Mouse (Mus musculus) left cerebral cortex, adult 2 months (tissue): ENCODE data around the gene Slc6a6. TPM values are rescaled to one million over a fixed set of nuclear protein-coding genes. Genes with fewer than 3 reads are reported as not detected.

Experiments
- DNase-seq, 2 experiments: peaks; one replicate each; pipeline ENCODE4 v3.0.0; 2021 to 2022; ENCODE audit warnings: low spot score in 2 of 2, mixed read lengths in 1 of 2; ENCODE audit errors: extremely low spot score in 1 of 2
- H3K27ac ChIP-seq: fragments of 200-600 bp; 2 replicates; pipeline ENCODE4 v1.8.1; 2022
- H3K4me3 ChIP-seq: fragments of 200-600 bp; 2 replicates; pipeline ENCODE4 v1.8.1; 2022
- CTCF ChIP-seq: fragments of 200-600 bp; IDR thresholded peaks from 2 replicates; pipeline ENCODE4 v1.8.1; 2022; ENCODE audit warnings: antibody characterized with exemption, mild to moderate bottlenecking, moderate library complexity
- intact Hi-C: fragments of 180-260 bp; cut with DNase I; formaldehyde crosslinking; loops from one replicate; pipeline ENCODE4 v1.15.1; 2025
- total RNA-seq, 2 experiments: library from RNA; stranded (reverse); gene quantifications; 2 replicates each; pipeline ENCODE4 v1.2.3; 2021

The Slc6a6 gene
- total RNA-seq, 2 experiments from 2014 or later = 127 to 147 TPM

DNA sequence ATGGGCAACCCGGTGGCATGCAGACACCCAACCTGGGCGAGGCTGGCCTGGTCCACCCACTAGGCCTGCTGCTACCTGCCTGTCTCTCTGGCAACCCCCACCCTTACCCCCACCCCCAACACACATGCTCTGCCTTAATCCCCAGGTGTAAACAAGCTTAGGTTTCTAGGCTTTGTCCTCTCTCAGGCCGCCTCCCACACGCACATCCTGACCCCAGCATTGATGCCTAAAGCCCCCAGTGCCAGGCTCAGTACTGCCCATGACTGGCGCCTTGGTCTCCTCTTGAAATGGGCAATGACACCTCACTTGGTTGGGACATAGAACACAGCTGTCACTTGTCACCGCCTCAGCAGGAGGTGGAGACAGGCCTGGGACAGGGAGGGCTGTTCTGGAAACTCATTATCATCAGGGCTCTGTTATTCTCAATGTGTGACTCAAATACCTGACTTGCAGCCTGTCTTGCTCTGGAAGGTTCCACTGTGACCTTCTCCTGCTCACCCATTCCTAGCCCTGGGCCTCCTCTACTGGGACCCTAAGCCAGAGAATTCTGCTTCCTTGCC is 27.9 kb upstream of the Slc6a6 start:
- intact Hi-C loops = no loop called here
- DNase-seq = no peak

DNA sequence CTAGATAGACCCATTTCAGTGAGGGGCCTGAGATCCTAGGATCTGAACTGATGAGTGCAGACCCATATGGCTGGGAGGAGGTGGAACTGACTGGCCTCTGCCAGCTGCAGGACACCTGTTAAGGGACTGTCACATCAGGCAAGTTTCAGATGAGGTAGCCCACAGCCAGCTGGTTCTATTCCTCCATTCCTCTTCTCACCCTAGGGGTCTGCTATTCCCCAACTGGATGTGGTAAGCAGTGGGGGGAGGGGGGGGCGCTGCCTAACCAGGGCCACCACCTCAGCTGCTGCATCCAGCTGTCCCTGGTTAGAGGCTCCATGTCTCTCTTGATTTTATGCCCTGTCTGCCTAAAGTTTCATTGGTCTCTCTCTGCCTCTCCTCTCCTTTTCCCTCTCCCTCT is 25.6 kb upstream of the Slc6a6 start:
- Histone ChIP-seq H3K4me3 (no peak overlapping the region), H3K27ac (no peak overlapping the region)
- DNase-seq = no peak
- no peak for TF ChIP-seq CTCF
- intact Hi-C loops = no loop called here

More for the DNA sequence above, 27.9 kb upstream of the Slc6a6 start:
- Histone ChIP-seq H3K4me3 (no peak overlapping the region), H3K27ac (no peak overlapping the region)
- TF ChIP-seq CTCF = no peak

DNA sequence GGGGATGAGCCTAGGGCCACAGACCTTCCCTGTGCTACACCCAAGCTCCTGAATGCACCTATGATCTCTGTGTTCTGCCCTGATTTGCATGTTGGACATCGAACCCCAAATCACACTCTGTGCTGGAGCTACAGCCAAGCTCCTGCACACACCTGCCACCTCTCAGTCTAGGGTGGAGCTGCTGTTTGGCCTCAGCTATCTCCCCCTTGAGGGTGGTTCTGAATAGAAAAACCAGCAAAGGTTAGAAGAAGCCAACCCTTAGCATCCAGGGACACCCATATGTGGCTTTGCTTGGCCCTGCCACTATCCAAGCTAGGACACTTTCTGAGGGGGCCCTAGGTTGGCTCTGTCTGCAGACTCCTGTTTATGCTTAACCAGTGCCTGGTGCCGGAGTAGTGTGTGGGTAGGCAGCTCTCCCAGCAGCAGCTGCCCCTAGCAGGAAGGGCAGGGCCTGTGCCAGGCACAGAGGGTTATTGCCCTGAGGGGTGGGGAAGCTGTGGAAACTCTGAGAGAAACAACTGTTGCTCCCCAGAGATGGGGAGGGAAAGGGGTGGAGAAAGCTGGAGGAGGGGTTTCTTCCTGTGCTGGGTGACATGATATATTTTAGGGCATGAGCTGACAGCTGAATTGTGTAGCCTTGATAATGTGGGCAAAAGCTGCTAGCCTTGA is 23.9 kb upstream of the Slc6a6 start:
- intact Hi-C loops = no loop called here
- no peak for DNase-seq
- Histone ChIP-seq H3K27ac (peak overlapping the region; percentile 25; the same call in 1 of the 2 replicates), H3K4me3 (no peak overlapping the region)
- no peak for TF ChIP-seq CTCF

DNA sequence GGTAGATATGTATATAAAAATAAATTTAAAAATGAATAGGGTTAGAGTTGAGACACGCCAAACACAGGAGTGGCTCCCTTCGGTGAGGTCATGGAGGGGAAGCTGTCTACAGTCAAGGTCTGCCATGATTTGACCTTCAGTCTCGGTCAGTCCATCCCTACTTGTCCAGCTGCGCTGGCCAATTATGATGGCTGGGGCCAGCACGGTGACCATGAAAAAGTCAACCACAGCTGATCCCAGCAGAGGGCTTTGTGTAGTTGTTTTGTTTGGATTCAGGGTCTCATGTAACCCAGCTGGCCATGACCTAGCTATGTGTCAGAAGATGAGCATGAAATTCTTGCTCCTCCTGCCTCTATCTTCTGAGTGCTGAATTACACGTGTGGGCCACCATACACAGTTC is 21.6 kb upstream of the Slc6a6 start:
- TF ChIP-seq CTCF = peak; percentile 6
- no peak for DNase-seq
- H3K27ac ChIP-seq = no peak overlapping the region
- no peak overlapping the region for H3K4me3 ChIP-seq
- intact Hi-C loops = no loop called here

DNA sequence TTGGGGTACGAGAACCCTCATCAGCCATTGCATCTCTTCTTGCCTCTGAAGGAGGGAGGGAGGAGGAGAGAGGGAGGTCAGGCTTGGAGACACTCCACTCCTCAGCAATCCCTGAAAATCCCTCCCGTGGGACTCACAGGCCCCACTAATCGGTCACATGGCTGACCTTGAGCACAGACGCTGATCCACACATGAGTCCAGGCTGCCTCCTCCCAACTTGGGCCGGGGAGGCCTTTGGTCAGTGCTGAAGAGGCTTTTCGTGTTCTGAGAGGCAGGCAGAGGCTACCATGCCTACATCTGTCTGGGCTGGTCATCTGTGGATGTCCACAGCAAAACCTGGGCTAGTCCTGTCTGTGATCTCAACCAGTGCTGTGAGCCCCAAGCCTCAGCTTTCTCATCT is 20.2 kb upstream of the Slc6a6 start:
- Histone ChIP-seq H3K27ac (no peak overlapping the region), H3K4me3 (no peak overlapping the region)
- intact Hi-C loops = no loop called here
- no peak for TF ChIP-seq CTCF
- no peak for DNase-seq

DNA sequence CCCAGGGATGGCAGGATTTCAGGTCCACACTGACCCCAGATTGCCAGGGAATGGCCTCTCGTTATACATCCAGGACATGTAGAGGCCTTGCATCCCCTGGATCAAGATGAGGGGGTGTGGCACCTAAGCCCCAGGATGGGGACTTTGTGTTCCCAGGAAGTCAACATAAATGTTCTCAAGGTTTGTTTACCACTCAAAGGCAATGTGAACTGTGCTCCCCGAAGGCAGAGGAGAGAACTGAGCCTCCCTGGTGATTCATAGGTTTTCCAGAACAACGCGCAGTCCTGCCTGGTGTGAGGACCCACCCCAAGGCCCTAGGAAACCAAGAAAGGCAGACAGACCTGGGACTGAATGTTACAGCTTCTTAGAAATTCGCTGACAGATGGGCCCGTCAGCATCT is 18.6 kb upstream of the Slc6a6 start:
- Histone ChIP-seq H3K27ac (no peak overlapping the region), H3K4me3 (no peak overlapping the region)
- DNase-seq = no peak
- no peak for TF ChIP-seq CTCF
- intact Hi-C loops = no loop called here

DNA sequence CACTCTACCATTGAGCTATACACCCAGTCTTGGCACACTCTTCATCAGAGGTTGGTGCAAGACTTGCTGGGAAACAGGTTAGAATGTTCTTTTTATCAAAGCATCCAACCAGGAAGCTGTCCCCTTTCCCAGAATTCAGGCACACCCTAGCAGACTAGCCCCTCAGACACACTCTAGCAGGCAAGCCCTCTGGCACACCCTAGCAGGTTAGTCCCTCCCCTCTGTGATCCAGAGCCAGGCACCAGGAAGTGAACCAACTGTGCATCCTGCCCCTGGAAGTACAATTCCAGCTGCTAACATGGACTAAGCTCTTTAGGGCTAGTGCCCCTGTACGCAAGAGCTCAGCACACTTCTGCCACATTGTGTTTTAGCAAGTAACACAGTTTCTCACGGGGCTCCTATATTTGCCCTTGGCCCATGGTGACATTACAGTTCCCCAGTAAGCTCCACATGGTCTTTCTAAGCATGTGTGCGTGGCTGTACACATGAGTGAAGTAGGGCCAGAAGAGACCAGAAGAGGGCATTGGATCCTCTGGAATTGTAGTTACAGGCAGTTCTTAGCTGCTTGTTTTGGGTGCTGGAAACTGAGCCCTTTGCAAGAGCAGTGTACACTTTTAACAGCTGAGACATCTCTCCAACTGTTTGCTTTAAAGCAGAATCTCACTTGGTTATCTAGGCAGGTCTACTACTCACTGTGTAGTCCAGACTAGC is 17.7 kb upstream of the Slc6a6 start:
- no peak for TF ChIP-seq CTCF
- no peak overlapping the region for H3K4me3 ChIP-seq
- no peak overlapping the region for H3K27ac ChIP-seq
- intact Hi-C loops = no loop called here
- no peak for DNase-seq

DNA sequence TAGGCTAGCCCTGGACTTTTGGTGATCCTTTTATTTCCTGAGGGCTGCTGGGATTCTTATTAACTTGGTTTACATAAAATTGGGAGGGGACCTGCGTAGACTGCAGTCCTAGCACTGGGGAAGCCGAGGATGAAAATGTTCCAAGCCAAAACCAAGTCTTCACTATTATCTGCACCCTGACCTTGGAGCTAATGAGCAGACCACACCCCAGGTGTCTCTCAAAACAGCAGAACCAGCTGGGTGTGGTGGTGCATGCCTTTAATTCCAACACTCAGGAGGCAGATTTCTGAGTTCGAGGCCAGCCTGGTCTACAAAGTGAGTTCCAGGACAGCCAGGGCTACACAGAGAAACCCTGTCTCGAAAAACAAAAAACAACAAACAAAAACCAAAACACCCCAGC is 16.7 kb upstream of the Slc6a6 start:
- no peak for TF ChIP-seq CTCF
- H3K27ac ChIP-seq = no peak overlapping the region
- H3K4me3 ChIP-seq = no peak overlapping the region
- intact Hi-C loops = no loop called here
- DNase-seq = no peak

DNA sequence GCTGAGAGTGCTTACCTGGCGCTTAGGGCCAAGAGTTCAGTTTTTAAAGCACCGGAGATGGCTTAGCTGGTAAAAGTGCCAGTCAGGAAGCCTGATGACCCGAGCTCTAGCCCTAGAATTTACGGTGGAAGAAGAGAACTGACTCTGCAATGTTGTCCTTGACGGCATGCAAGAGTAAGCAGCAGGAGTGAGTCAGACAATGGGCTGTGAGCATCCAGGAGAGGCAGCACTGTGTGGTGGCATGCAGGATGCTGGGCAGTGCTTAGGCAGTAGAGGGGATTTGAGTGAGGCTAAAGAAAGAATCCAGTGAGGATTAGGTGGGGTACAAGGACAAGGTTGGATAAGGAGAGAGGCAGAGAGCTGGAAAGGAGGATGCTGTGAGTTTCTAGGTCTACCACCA is 15.6 kb upstream of the Slc6a6 start:
- no peak overlapping the region for H3K27ac ChIP-seq
- intact Hi-C loops = no loop called here
- TF ChIP-seq CTCF = no peak
- H3K4me3 ChIP-seq = no peak overlapping the region
- DNase-seq = no peak

DNA sequence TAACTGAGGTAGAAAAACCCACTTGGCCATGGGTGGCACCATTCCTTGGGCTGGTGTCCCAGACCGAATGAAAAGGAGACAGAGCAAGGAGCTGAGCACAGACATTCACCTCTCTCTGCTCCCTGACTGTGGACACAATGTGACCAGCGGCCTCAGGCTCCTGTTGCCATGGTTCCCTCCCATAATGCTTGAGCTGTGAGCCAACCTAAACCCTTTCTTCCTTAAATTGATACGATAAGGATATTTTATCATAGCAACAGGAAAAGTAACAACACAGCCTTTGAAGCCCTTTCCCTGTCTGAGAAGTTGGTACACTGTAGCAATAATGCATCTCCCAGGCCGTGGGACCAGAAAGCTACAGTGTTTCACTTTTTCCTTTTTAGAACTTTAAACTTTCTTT is 14.6 kb upstream of the Slc6a6 start:
- no peak for TF ChIP-seq CTCF
- no peak overlapping the region for H3K4me3 ChIP-seq
- intact Hi-C loops = no loop called here
- no peak overlapping the region for H3K27ac ChIP-seq
- no peak for DNase-seq

DNA sequence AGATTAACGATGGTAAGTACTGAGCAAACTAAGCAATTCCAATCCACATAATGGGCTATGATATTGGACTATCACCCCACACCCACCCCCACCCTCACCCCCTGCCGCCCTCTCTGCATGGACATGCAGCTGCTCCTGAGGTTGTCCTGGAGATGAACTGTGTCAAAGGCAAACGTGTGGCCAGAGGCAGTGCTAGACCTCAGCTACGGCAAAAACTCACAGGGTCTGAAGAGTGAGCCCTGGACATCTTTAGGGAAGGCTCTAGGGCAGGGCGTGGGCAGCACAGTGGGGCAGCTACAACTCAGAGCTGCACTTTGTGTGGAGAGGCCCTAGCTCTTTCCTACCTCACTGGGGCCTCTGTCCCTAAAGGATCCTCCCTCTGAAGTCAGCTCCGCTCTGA is 13.6 kb upstream of the Slc6a6 start:
- intact Hi-C loops = no loop called here
- Histone ChIP-seq H3K4me3 (no peak overlapping the region), H3K27ac (no peak overlapping the region)
- DNase-seq = no peak
- TF ChIP-seq CTCF = no peak

DNA sequence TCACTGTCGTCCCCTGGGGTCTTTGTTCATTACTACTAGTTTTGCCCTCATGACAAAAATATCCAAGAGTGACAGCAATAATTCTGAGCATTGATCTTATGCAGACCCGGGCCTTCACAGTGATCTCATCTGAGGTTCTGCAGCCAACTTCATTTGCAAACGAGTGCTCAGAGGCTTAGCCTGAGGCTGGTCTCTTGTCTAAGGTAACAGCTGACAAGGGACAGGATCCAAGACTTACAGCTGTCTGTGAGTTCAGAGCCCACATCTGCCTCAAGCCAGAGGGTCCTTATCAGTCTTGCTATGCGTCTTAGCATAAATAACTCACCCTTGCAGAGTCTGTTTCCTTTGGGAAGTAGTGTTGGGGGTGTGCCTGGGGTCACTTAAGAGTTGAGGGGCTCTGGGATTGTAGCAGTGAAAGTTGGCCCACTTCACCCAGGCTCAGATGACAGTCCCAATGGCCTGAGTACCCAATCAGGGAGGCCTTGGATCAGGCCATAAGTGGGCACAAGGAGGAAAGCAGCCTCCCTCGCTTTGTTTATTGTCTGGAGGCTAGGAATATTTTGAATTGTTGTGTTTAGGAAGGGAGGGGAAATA is 9.0 kb upstream of the Slc6a6 start:
- DNase-seq = no peak
- intact Hi-C loops = no loop called here
- no peak overlapping the region for H3K4me3 ChIP-seq
- no peak for TF ChIP-seq CTCF
- H3K27ac ChIP-seq = no peak overlapping the region
